Mouse (Mus musculus): ENCODE measurements around the gene Rnf145. TPM values are rescaled to one million over a fixed set of nuclear protein-coding genes. Genes with fewer than 3 reads are reported as not detected.

Rnf145 gene
- polyA plus RNA-seq, 1 experiment: 63.6 TPM

Other genes with a start within 250 kb of the Rnf145 start
- gene Il12b, start 118.9 kb upstream of the Rnf145 start, polyA plus RNA-seq (2012; rRNA removed): 0.07 and 0.11 TPM in 2 replicates
- gene Ublcp1, start 48.5 kb upstream of the Rnf145 start, polyA plus RNA-seq (2012; rRNA removed): 17.3 and 21.9 TPM in 2 replicates
- gene Ebf1, start 98.4 kb downstream of the Rnf145 start, polyA plus RNA-seq (2012; rRNA removed): 36.0 and 43.7 TPM in 2 replicates